ENCODE assay signal across 28 mouse cellular contexts in the genomic region with DNA sequence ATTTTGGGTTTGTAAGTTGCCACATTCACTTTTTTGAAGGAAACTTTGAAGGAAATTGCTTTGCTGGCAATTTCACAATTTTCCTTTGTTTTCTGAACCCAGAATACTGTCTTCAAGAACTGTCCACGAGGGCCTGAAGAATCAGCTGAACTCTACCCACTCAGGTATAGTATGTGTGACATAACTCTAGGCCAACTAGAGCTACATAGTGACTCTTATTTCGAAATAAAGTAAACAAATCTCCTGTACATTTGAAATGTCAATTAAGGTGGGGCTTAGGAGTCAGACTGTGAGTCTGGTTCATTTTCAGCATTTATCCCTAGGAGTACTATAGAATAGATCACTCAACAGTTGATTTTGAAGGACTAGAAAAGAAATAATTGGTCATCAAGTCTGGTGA. TPM values are rescaled to one million over a fixed set of nuclear protein-coding genes. Genes with fewer than 3 reads are reported as not detected.
DNase-seq lines count a peak whose midpoint lies in the region; ATAC-seq and TF ChIP-seq lines count a peak whose summit lies in the region.
"Had no signal": no experiment of that assay in that cellular context is flagged by ENCODE, and none has a peak within 500 bp of the region (broad histone marks: within the 10 kb centered on the region; RNA-seq: fewer than 3 reads in every experiment).

No protein-coding gene starts in this region.

- H3K36me3 ChIP-seq in liver, embryonic 16.5 days (ENCODE audit: control insufficient read depth, insufficient read depth): peaks cover 10% of the 10 kb centered on the region
- peaks cover 61% of the 10 kb centered on the region for H3K36me3 ChIP-seq in liver, embryonic 12.5 days
- H3K36me3 ChIP-seq in stomach, embryonic 14.5 days (ENCODE audit: control insufficient read depth, insufficient read depth, low read length): peaks cover 7% of the 10 kb centered on the region
- peaks cover 7% of the 10 kb centered on the region for H3K36me3 ChIP-seq in stomach, embryonic 16.5 days (ENCODE audit: control insufficient read depth, insufficient read depth, low read length)

- no peak for DNase-seq in gastrocnemius, adult 8-10 months (ENCODE audit: low spot score in 2 of 2)
- no peak for DNase-seq in cerebellum, adult 2 months
- DNase-seq: adrenal gland, adult 8-10 months; adrenal gland, postnatal 14 days; adrenal gland, postnatal 36 days; B cell, adult 2 months; cerebellum, adult 11-12 months; cerebellum, adult 8-10 months; cerebellum, adult 9-11 months; cerebellum, postnatal 14 days; cerebellum, postnatal 36 days; embryo, embryonic 11 days had no signal

- WGBS in liver, embryonic 16.5 days (ENCODE audit: insufficient replicate concordance): 60% methylated on average over 2 of the region's 2 CpGs
- 82% methylated on average over 2 of the region's 2 CpGs for WGBS in liver, embryonic 12.5 days (ENCODE audit: insufficient replicate concordance)
- 72% methylated on average over 2 of the region's 2 CpGs for WGBS in stomach, embryonic 14.5 days
- 67% methylated on average over 2 of the region's 2 CpGs for WGBS in stomach, embryonic 16.5 days
- 98% methylated on average over 2 of the region's 2 CpGs for WGBS in cerebellum, adult 2 months

- H3K4me1 ChIP-seq in liver, embryonic 16.5 days (ENCODE audit: control insufficient read depth, low read depth, low read length): peaks cover 4% of the 10 kb centered on the region
- H3K4me1 ChIP-seq in liver, embryonic 12.5 days: peaks cover 6% of the 10 kb centered on the region; the same call in 1 of the 2 replicates
- H3K4me1 ChIP-seq in stomach, embryonic 14.5 days (ENCODE audit: control insufficient read depth, insufficient read depth, low read length): no peaks in the 10 kb centered on the region
- no peaks in the 10 kb centered on the region for H3K4me1 ChIP-seq in stomach, embryonic 16.5 days (ENCODE audit: control insufficient read depth, insufficient read depth, low read length)
- H3K4me1 ChIP-seq in cerebellum, adult 2 months (ENCODE audit: control insufficient read depth, insufficient read depth, low read length): no peaks in the 10 kb centered on the region
- H3K4me1 ChIP-seq: embryonic facial prominence, embryonic 13.5 days; embryonic facial prominence, embryonic 15.5 days; forebrain, embryonic 10.5 days; forebrain, embryonic 12.5 days had no signal

- no peak overlapping the region for H3K9ac ChIP-seq in liver, embryonic 16.5 days (ENCODE audit: low read depth, low read length)
- H3K9ac ChIP-seq in liver, embryonic 12.5 days: no peak overlapping the region
- H3K9ac ChIP-seq in stomach, embryonic 14.5 days (replicated peaks; ENCODE audit: low read depth, low read length): no peak overlapping the region
- no peak overlapping the region for H3K9ac ChIP-seq in stomach, embryonic 16.5 days (ENCODE audit: low read length)
- H3K9ac ChIP-seq: embryonic facial prominence, embryonic 13.5 days; embryonic facial prominence, embryonic 15.5 days; forebrain, embryonic 12.5 days had no signal

- H3K27me3 ChIP-seq in liver, embryonic 16.5 days (ENCODE audit: control insufficient read depth, insufficient read depth, low read depth, low read length): no peaks in the 10 kb centered on the region
- H3K27me3 ChIP-seq in liver, embryonic 12.5 days (replicated peaks): no peaks in the 10 kb centered on the region
- no peaks in the 10 kb centered on the region for H3K27me3 ChIP-seq in stomach, embryonic 14.5 days (ENCODE audit: control insufficient read depth, insufficient read depth, low read length)
- no peaks in the 10 kb centered on the region for H3K27me3 ChIP-seq in stomach, embryonic 16.5 days (ENCODE audit: control insufficient read depth, insufficient read depth, low read length)
- H3K27me3 ChIP-seq in cerebellum, adult 2 months (ENCODE audit: control insufficient read depth, insufficient read depth, low read length): no peaks in the 10 kb centered on the region
- H3K27me3 ChIP-seq: CH12.LX; embryonic facial prominence, embryonic 13.5 days; embryonic facial prominence, embryonic 15.5 days; forebrain, embryonic 12.5 days; Patski had no signal

- no peak for TF ChIP-seq POLR2A in cerebellum, adult 2 months (IDR thresholded peaks at IDR 0.05; ENCODE audit: borderline replicate concordance, insufficient read depth, low read length)

- H3K4me3 ChIP-seq in liver, embryonic 16.5 days (ENCODE audit: low read depth, low read length): no peak overlapping the region
- no peak overlapping the region for H3K4me3 ChIP-seq in liver, embryonic 12.5 days
- no peak overlapping the region for H3K4me3 ChIP-seq in stomach, embryonic 14.5 days (ENCODE audit: low read depth, low read length)
- no peak overlapping the region for H3K4me3 ChIP-seq in stomach, embryonic 16.5 days (replicated peaks; ENCODE audit: low read length)
- H3K4me3 ChIP-seq in cerebellum, adult 2 months (replicated peaks; ENCODE audit: insufficient read depth, low read depth, low read length): no peak overlapping the region
- H3K4me3 ChIP-seq: embryonic facial prominence, embryonic 13.5 days; embryonic facial prominence, embryonic 15.5 days; erythroblast, embryonic 14.5 days; forebrain, embryonic 10.5 days; forebrain, embryonic 12.5 days had no signal

- no peak for TF ChIP-seq CTCF in cerebellum, adult 2 months (IDR thresholded peaks at IDR 0.05; ENCODE audit: borderline replicate concordance, insufficient read depth, low read depth, low read length)

- ATAC-seq in liver, embryonic 16.5 days (ENCODE audit: low read depth): peak; percentile 71
- no peak for ATAC-seq in liver, embryonic 12.5 days
- 0 out of 2 replicates have a peak, but pooled peaks have one; percentile 28 for ATAC-seq in stomach, embryonic 14.5 days (ENCODE audit: insufficient number of reproducible peaks, insufficient read depth, low FRiP score, low read depth)
- peak; percentile 56; the same call in 1 of the 2 replicates for ATAC-seq in stomach, embryonic 16.5 days (ENCODE audit: insufficient read depth, low FRiP score)
- ATAC-seq: activated CD4-positive, CD25-positive, alpha-beta regulatory T cell, adult 4 months; CD4-positive, CD25-positive, alpha-beta regulatory T cell, adult 4 months; forebrain, embryonic 14.5 days; forebrain, embryonic 16.5 days; Patski had no signal

- H3K9me3 ChIP-seq in liver, embryonic 16.5 days (replicated peaks; ENCODE audit: control insufficient read depth, low read length): no peaks in the 10 kb centered on the region
- H3K9me3 ChIP-seq in liver, embryonic 12.5 days (replicated peaks): no peaks in the 10 kb centered on the region
- no peaks in the 10 kb centered on the region for H3K9me3 ChIP-seq in stomach, embryonic 14.5 days (ENCODE audit: control insufficient read depth, low read depth, low read length)
- H3K9me3 ChIP-seq in stomach, embryonic 16.5 days (replicated peaks; ENCODE audit: control insufficient read depth, low read length): no peaks in the 10 kb centered on the region
- H3K9me3 ChIP-seq: embryonic facial prominence, embryonic 13.5 days; embryonic facial prominence, embryonic 15.5 days; forebrain, embryonic 10.5 days; forebrain, embryonic 12.5 days; G1E had no signal

- no peak overlapping the region for H3K27ac ChIP-seq in liver, embryonic 16.5 days (ENCODE audit: low read length)
- no peak overlapping the region for H3K27ac ChIP-seq in liver, embryonic 12.5 days
- no peak overlapping the region for H3K27ac ChIP-seq in stomach, embryonic 14.5 days (ENCODE audit: low read length)
- no peak overlapping the region for H3K27ac ChIP-seq in stomach, embryonic 16.5 days (ENCODE audit: low read length)
- H3K27ac ChIP-seq in cerebellum, adult 2 months (ENCODE audit: insufficient read depth, low read length): no peak overlapping the region
- H3K27ac ChIP-seq: embryonic facial prominence, embryonic 13.5 days; embryonic facial prominence, embryonic 15.5 days; forebrain, embryonic 10.5 days; forebrain, embryonic 12.5 days had no signal

- no peak overlapping the region for H3K4me2 ChIP-seq in liver, embryonic 16.5 days (ENCODE audit: low read depth, low read length)
- H3K4me2 ChIP-seq in liver, embryonic 12.5 days: no peak overlapping the region
- H3K4me2 ChIP-seq in stomach, embryonic 14.5 days (replicated peaks; ENCODE audit: low read depth, low read length): no peak overlapping the region
- no peak overlapping the region for H3K4me2 ChIP-seq in stomach, embryonic 16.5 days (ENCODE audit: low read depth, low read length)
- H3K4me2 ChIP-seq: embryonic facial prominence, embryonic 13.5 days; embryonic facial prominence, embryonic 15.5 days; forebrain, embryonic 12.5 days had no signal

RNA-seq across cellular contexts. Expression of gene Tmem110, which starts 23.6 kb away (rescaled TPM):
- polyA plus RNA-seq in liver, embryonic 16.5 days (2015; fragmentation: Nextera tagmentation; extraction: Ambion mirVana): 7.7 and 8.1 TPM in 2 replicates
- 16.1 and 17.3 TPM in 2 replicates for polyA plus RNA-seq in liver, embryonic 12.5 days (2016; fragmentation: Nextera tagmentation; extraction: Ambion mirVana)
- 26.7 and 27.5 TPM in 2 replicates for polyA plus RNA-seq in stomach, embryonic 14.5 days (2014; fragmentation: Nextera tagmentation; extraction: Ambion mirVana)
- polyA plus RNA-seq in stomach, embryonic 16.5 days (2015; fragmentation: Nextera tagmentation; extraction: Ambion mirVana): 22.6 and 26.4 TPM in 2 replicates
- 10 to 100 TPM in 1 of 4 experiments, 1 to 10 TPM in 3; 6.3 to 10.6 (median 7.2) TPM for total RNA-seq in gastrocnemius, adult 8-10 months (2022)
- 34.3 and 36.5 TPM in 2 replicates for polyA plus RNA-seq in cerebellum, adult 2 months (2012; rRNA removed)
